Mouse (Mus musculus): ENCODE measurements around the gene Tmem161b. TPM values are rescaled to one million over a fixed set of nuclear protein-coding genes. Genes with fewer than 3 reads are reported as not detected.
A peak's percentile ranks its signal among the peaks of the same experiment; 100 is the strongest.
"Not testable (repeated sequence)": the region's sequence is repeated elsewhere in the genome, so short reads cannot be mapped to it uniquely, and the experiment has no call there.

Gene Tmem161b
- 31.9 and 32.2 TPM in 2 replicates for polyA plus RNA-seq (2015; fragmentation: Nextera tagmentation; extraction: Ambion mirVana)

DNA sequence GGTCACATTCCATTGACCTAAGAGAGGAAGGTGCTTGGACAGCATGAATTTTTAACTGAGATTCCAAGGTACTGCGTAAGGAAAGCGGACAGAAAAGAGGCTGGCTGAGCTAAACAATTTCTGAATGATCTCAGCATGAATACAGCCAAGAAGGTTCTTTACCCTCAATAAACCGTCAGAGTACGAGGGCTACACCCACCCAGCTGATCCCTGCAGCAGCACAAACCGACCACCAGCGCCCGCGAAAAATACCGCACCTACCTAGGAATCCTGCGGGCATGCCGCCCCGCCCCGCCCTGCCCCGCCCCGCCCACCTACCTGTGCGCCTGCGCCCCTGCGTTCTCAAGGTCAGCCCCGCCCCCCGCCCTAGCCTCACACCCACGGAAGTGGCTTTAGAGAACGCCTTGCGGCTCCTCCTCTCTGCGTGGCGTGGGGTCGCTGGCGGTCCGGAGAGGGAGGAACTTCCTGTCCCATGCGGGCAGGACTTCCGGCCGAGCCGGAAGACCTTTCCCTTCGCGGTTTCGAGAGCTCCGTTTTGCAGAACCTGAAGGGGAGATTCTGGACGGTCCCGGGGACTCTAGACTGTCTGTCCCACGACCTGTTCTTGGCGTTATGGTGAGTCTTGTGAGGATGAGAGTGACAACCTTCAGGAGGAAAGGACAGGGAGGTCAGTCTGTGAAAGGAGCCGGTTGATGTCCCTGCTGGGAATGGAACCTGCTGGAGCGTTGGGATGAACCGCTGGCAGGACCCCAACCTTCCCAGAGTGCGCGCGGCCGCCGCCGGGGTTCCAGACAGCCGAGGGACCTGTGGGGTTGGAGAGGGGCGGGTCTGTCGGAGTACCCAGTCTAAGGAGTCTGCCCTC, at the start of gene Tmem161b:
Gene Tmem161b (plus strand): TSS at position 477 of the 862 bp plus-strand sequence.
- Histone ChIP-seq H3K9me3 (ENCODE audit: control insufficient read depth, low read length) (no peaks in the 10 kb centered on the region), H3K27ac (ENCODE audit: low read length) (peak within 1 kb of the TSS; percentile 90), H3K27me3 (replicated peaks; ENCODE audit: control insufficient read depth, insufficient read depth, low read length) (no peaks in the 10 kb centered on the region), H3K36me3 (ENCODE audit: control insufficient read depth, insufficient read depth) (no peaks in the 10 kb centered on the region), H3K4me2 (ENCODE audit: low read length) (peak within 1 kb of the TSS; percentile 70), H3K4me3 (replicated peaks; ENCODE audit: low read length) (peak within 1 kb of the TSS; percentile 86), H3K9ac (replicated peaks; ENCODE audit: low read depth, low read length) (peak within 1 kb of the TSS; percentile 84), H3K4me1 (replicated peaks; ENCODE audit: control insufficient read depth, insufficient read depth, low read length) (peaks cover 22% of the 10 kb centered on the region)
- ATAC-seq, result peak; percentile 98
- under 1% methylated on average over 44 of the region's 52 CpGs for WGBS

DNA sequence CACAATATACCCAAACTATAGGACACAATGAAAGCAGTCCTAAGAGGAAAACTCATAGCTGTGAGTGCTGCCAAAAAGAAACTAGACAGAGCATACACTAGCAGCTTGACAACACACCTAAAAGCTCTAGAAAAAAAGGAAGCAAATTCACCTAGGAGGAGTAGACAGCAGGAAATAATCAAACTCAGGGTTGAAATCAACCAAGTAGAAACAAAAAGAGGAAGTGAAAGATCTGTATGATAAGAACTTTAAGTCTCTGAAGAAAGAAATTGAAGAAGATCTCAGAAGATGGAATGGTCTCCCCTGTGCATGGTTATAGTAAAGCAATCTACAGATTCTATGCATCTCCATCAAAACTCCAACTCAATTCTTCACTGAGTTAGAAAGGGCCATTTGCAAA, 36.3 kb upstream of the Tmem161b start:
- not testable (repeated sequence) for H3K4me3 ChIP-seq (replicated peaks; ENCODE audit: low read length); H3K27me3 ChIP-seq (replicated peaks; ENCODE audit: control insufficient read depth, insufficient read depth, low read length); H3K4me2 ChIP-seq (ENCODE audit: low read length); H3K27ac ChIP-seq (ENCODE audit: low read length); H3K36me3 ChIP-seq (ENCODE audit: control insufficient read depth, insufficient read depth); H3K9me3 ChIP-seq (ENCODE audit: control insufficient read depth, low read length); H3K4me1 ChIP-seq (replicated peaks; ENCODE audit: control insufficient read depth, insufficient read depth, low read length); ATAC-seq; H3K9ac ChIP-seq (replicated peaks; ENCODE audit: low read depth, low read length)

DNA sequence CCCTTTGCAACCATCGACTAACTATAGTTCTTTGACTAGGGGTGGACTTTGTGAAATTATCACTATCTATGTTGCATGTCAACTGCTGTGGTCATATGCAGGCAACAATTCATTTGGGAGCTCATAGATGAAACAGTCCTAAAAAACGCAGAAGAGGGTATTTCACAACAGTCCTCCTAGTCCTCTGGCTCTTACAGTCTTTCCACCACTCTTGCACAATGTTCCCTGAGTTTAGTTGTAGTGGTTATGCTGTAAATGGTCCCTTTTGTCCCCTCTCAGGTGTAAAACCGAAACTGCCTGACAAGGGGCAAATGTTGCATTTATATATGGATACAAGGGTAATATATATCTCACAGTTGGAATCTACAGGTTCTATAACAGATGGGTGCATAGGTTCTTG, 29.4 kb upstream of the Tmem161b start:
- no peaks in the 10 kb centered on the region for H3K9me3 ChIP-seq (ENCODE audit: control insufficient read depth, low read length)
- ATAC-seq, result no peak
- no peak overlapping the region for H3K9ac ChIP-seq (replicated peaks; ENCODE audit: low read depth, low read length)
- no peaks in the 10 kb centered on the region for H3K27me3 ChIP-seq (replicated peaks; ENCODE audit: control insufficient read depth, insufficient read depth, low read length)
- H3K4me2 ChIP-seq (ENCODE audit: low read length), result no peak overlapping the region
- H3K4me1 ChIP-seq (replicated peaks; ENCODE audit: control insufficient read depth, insufficient read depth, low read length), result no peaks in the 10 kb centered on the region
- no peak overlapping the region for H3K4me3 ChIP-seq (replicated peaks; ENCODE audit: low read length)
- H3K27ac ChIP-seq (ENCODE audit: low read length), result no peak overlapping the region
- 85% methylated on average over 3 of the region's 3 CpGs for WGBS
- no peaks in the 10 kb centered on the region for H3K36me3 ChIP-seq (ENCODE audit: control insufficient read depth, insufficient read depth)

DNA sequence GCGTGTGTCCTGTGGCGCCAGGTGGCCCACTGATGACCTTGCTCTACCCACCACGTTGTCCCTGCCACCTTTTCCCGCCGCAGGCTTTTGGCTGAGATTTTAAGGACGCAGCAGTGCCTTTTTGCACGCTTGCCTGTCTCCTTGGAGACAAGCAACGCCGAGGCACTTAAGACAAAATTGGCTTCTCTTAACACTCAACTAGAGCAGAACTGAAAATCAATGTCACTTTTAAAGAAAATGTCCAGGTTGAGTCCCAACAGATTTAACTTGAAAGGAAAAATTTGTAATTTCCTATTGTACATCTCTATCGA, 541 bp downstream of the Tmem161b start:
- peaks cover 22% of the 10 kb centered on the region for H3K4me1 ChIP-seq (replicated peaks; ENCODE audit: control insufficient read depth, insufficient read depth, low read length)
- no peaks in the 10 kb centered on the region for H3K36me3 ChIP-seq (ENCODE audit: control insufficient read depth, insufficient read depth)
- H3K9ac ChIP-seq (replicated peaks; ENCODE audit: low read depth, low read length), result peak overlapping the region; percentile 84
- H3K4me3 ChIP-seq (replicated peaks; ENCODE audit: low read length), result peak overlapping the region; percentile 86
- no peak for ATAC-seq
- H3K27me3 ChIP-seq (replicated peaks; ENCODE audit: control insufficient read depth, insufficient read depth, low read length), result no peaks in the 10 kb centered on the region
- H3K27ac ChIP-seq (ENCODE audit: low read length), result peak overlapping the region; percentile 90
- no peaks in the 10 kb centered on the region for H3K9me3 ChIP-seq (ENCODE audit: control insufficient read depth, low read length)
- H3K4me2 ChIP-seq (ENCODE audit: low read length), result peak overlapping the region; percentile 70
- 1% methylated on average over 10 of the region's 10 CpGs for WGBS

DNA sequence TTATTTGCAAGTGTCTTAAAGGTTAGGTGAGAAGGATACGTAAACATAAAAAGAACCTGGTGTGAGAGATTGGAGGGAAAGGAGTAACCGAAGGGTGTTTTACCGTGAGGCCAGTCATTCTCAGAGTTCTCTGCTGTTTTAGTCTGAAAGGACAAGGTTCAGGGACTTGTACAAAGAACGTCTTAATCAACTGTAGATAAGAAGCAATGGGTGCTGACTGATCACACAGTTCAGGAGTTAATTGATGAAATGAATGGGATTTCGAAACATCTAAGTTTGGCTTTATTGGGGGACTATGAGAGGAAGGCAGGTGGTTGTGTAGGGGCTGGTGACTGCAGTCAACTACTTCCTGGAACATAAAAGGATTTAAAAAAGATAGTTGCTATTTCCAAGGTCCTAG, 922 bp downstream of the Tmem161b start:
- H3K4me3 ChIP-seq (replicated peaks; ENCODE audit: low read length), result peak overlapping the region; percentile 86
- H3K27ac ChIP-seq (ENCODE audit: low read length), result no peak overlapping the region
- peaks cover 22% of the 10 kb centered on the region for H3K4me1 ChIP-seq (replicated peaks; ENCODE audit: control insufficient read depth, insufficient read depth, low read length)
- no peak for ATAC-seq
- H3K9ac ChIP-seq (replicated peaks; ENCODE audit: low read depth, low read length), result no peak overlapping the region
- 37% methylated on average over 5 of the region's 5 CpGs for WGBS
- no peaks in the 10 kb centered on the region for H3K9me3 ChIP-seq (ENCODE audit: control insufficient read depth, low read length)
- H3K4me2 ChIP-seq (ENCODE audit: low read length), result peak overlapping the region; percentile 70
- H3K27me3 ChIP-seq (replicated peaks; ENCODE audit: control insufficient read depth, insufficient read depth, low read length), result no peaks in the 10 kb centered on the region
- peaks cover 2% of the 10 kb centered on the region; the same call in 1 of the 2 replicates for H3K36me3 ChIP-seq (ENCODE audit: control insufficient read depth, insufficient read depth)

DNA sequence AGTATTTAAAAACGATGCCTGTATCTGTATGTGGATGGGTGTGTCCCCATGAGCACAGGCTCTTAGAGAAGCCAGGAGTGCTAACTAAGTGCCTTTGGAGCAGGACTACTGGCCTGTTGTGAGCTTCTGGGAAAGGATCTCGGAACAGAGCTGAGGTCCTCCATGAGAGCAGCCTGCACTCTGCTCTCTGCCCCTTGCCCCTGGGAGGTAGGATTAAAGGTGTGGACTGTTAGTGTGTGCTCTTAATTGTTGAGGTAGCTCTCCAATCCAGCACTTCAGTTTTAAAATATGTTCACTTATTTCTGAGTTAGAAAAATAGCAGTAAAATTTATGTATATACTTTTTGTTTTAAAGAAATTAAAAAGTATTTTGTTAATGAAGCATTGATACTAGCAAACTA, 11.9 kb downstream of the Tmem161b start:
- no peak for ATAC-seq
- Histone ChIP-seq H3K9me3 (ENCODE audit: control insufficient read depth, low read length) (peaks cover 15% of the 10 kb centered on the region), H3K4me1 (replicated peaks; ENCODE audit: control insufficient read depth, insufficient read depth, low read length) (no peaks in the 10 kb centered on the region), H3K4me3 (replicated peaks; ENCODE audit: low read length) (no peak overlapping the region), H3K27ac (ENCODE audit: low read length) (no peak overlapping the region), H3K27me3 (replicated peaks; ENCODE audit: control insufficient read depth, insufficient read depth, low read length) (no peaks in the 10 kb centered on the region), H3K4me2 (ENCODE audit: low read length) (no peak overlapping the region), H3K36me3 (ENCODE audit: control insufficient read depth, insufficient read depth) (peaks cover 15% of the 10 kb centered on the region), H3K9ac (replicated peaks; ENCODE audit: low read depth, low read length) (no peak overlapping the region)
- WGBS, result 84% methylated on average over 2 of the region's 2 CpGs

DNA sequence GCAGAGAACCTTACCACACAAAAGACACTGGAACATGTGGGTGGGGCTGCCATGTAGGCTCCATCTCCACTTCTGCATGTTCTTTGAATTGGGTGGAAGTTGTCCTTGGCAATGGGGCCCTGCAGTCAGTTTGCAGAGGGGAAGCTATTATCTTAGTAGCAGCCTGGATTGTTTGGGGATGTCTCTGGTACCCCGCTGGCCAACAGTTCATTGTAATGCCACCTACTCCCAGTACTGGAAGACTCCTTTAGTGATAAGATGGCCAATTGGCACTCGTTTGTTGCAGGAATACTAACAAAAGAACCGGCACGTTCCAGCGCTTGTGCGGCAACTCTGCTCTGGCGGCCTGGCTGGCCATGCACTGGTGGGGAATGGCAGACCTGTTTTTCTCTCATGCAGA, 14.7 kb downstream of the Tmem161b start:
- Histone ChIP-seq H3K9ac (replicated peaks; ENCODE audit: low read depth, low read length) (no peak overlapping the region), H3K4me1 (replicated peaks; ENCODE audit: control insufficient read depth, insufficient read depth, low read length) (no peaks in the 10 kb centered on the region), H3K4me2 (ENCODE audit: low read length) (no peak overlapping the region), H3K36me3 (ENCODE audit: control insufficient read depth, insufficient read depth) (peaks cover 15% of the 10 kb centered on the region), H3K27ac (ENCODE audit: low read length) (no peak overlapping the region), H3K4me3 (replicated peaks; ENCODE audit: low read length) (no peak overlapping the region), H3K9me3 (ENCODE audit: control insufficient read depth, low read length) (peaks cover 15% of the 10 kb centered on the region), H3K27me3 (replicated peaks; ENCODE audit: control insufficient read depth, insufficient read depth, low read length) (no peaks in the 10 kb centered on the region)
- no peak for ATAC-seq
- WGBS, result 92% methylated on average over 7 of the region's 7 CpGs

DNA sequence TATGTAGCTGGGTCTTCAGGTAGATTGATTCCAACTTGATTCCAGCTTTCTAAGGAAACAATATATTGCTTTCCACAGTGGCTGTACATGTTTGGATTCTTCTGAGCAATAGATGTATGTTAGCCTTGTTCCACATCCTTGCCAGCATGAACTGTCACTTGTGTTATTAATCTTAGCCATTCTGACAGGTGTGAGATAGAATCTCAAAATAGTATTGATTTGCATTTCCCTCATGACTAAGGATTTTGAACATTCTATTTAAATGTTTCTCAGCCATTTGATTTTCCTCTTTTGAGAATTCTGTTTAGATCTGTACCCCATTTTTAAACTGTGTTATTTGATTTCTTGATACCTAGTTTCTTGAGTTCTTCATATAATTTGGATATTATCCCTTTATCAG, 16.1 kb downstream of the Tmem161b start:
- Histone ChIP-seq H3K27ac (ENCODE audit: low read length) (no peak overlapping the region), H3K27me3 (replicated peaks; ENCODE audit: control insufficient read depth, insufficient read depth, low read length) (no peaks in the 10 kb centered on the region), H3K4me3 (replicated peaks; ENCODE audit: low read length) (no peak overlapping the region), H3K36me3 (ENCODE audit: control insufficient read depth, insufficient read depth) (peaks cover 15% of the 10 kb centered on the region), H3K4me2 (ENCODE audit: low read length) (no peak overlapping the region), H3K9me3 (ENCODE audit: control insufficient read depth, low read length) (peaks cover 15% of the 10 kb centered on the region), H3K9ac (replicated peaks; ENCODE audit: low read depth, low read length) (no peak overlapping the region), H3K4me1 (replicated peaks; ENCODE audit: control insufficient read depth, insufficient read depth, low read length) (no peaks in the 10 kb centered on the region)
- no peak for ATAC-seq

DNA sequence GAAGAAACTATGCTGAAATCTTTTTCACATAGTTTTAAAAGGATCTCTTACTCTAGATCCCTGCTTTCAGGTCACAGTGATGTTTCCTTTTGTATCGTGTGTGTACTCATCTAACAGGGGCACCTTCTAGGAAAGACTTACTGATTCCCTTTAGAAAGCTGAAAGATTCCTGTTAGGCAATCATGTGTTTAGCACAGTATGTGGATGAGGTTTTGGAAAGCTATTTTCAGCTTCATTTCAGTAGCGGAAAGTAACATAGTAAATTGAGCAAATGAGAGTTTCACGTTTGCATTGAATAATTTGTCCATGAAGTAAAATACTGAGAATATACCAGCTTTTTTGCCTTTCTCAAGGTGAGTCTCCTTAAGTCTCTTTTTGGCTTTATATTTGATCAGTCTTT, 26.0 kb downstream of the Tmem161b start:
- 77% methylated on average over 3 of the region's 3 CpGs for WGBS
- no peak overlapping the region for H3K4me3 ChIP-seq (replicated peaks; ENCODE audit: low read length)
- H3K27ac ChIP-seq (ENCODE audit: low read length), result no peak overlapping the region
- H3K36me3 ChIP-seq (ENCODE audit: control insufficient read depth, insufficient read depth), result no peaks in the 10 kb centered on the region
- ATAC-seq, result no peak
- H3K9me3 ChIP-seq (ENCODE audit: control insufficient read depth, low read length), result no peaks in the 10 kb centered on the region
- H3K4me2 ChIP-seq (ENCODE audit: low read length), result no peak overlapping the region
- no peaks in the 10 kb centered on the region for H3K27me3 ChIP-seq (replicated peaks; ENCODE audit: control insufficient read depth, insufficient read depth, low read length)
- H3K4me1 ChIP-seq (replicated peaks; ENCODE audit: control insufficient read depth, insufficient read depth, low read length), result no peaks in the 10 kb centered on the region
- H3K9ac ChIP-seq (replicated peaks; ENCODE audit: low read depth, low read length), result no peak overlapping the region

DNA sequence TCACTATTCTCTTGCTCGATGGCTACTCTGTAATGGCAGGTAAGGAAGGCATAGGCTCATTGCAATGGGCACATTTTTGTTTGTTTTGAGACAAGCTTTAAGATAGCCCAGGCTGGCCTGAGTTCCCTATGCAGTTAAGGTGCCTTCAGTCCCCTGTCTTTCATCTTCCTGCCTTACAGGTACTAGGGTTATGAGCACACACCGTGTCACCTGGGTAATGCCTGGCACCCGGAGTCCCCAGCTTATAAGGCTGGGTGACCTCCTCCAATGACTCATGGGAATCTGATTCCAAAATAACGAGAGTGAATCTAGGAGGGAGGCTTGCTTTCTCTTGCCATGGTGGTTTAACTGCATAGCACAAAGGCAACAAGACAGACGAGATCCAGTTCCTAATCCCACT, 29.2 kb downstream of the Tmem161b start:
- Histone ChIP-seq H3K4me1 (replicated peaks; ENCODE audit: control insufficient read depth, insufficient read depth, low read length) (no peaks in the 10 kb centered on the region), H3K4me2 (ENCODE audit: low read length) (no peak overlapping the region), H3K27ac (ENCODE audit: low read length) (no peak overlapping the region), H3K9ac (replicated peaks; ENCODE audit: low read depth, low read length) (no peak overlapping the region), H3K9me3 (ENCODE audit: control insufficient read depth, low read length) (no peaks in the 10 kb centered on the region), H3K36me3 (ENCODE audit: control insufficient read depth, insufficient read depth) (peaks cover 4% of the 10 kb centered on the region; the same call in 1 of the 2 replicates), H3K27me3 (replicated peaks; ENCODE audit: control insufficient read depth, insufficient read depth, low read length) (no peaks in the 10 kb centered on the region), H3K4me3 (replicated peaks; ENCODE audit: low read length) (no peak overlapping the region)
- 60% methylated on average over 5 of the region's 5 CpGs for WGBS
- no peak for ATAC-seq

All from forebrain, embryonic 16.5 days (tissue).